Mouse (Mus musculus): ENCODE measurements around the gene Ehmt1. TPM values are rescaled to one million over a fixed set of nuclear protein-coding genes. Genes with fewer than 3 reads are reported as not detected.

Ehmt1 gene
- polyA plus RNA-seq, 1 experiment from 2014 or later, result 53.4 TPM

DNA sequence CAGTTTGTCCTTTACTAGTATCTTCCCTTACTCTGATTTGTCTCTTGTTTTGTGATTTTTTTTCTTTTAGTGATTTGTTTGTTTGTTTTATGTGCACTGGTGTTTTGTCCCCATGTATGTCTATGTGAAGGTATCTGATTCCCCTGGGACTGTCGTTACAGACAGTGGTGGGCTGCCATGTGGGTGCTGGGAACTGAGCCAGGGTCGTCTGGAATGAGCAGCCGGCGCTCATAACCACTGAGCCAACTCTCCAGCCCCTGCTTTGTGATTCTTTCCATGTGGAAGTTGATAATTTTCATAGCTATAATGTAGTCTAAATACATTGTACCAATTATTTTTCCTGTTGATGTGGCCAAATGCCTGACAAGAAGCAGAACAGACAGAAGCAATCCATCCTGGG lies 148.6 kb downstream of the Ehmt1 start:
- H3K36me3 ChIP-seq (ENCODE audit: control insufficient read depth, insufficient read depth, low read length), result no peaks in the 10 kb centered on the region
- H3K9ac ChIP-seq (ENCODE audit: low read length), result no peak overlapping the region
- 71% methylated on average over 4 of the region's 4 CpGs for WGBS
- no peak overlapping the region for H3K4me3 ChIP-seq (ENCODE audit: control insufficient read depth in 1 of 2, insufficient read depth in 1 of 2, low read depth in 1 of 2, low read length in 2 of 2)
- H3K4me2 ChIP-seq (ENCODE audit: low read length), result no peak overlapping the region
- H3K27me3 ChIP-seq (ENCODE audit: control insufficient read depth, insufficient read depth, low read length), result no peaks in the 10 kb centered on the region
- H3K27ac ChIP-seq (replicated peaks in 1 of 2; ENCODE audit: control insufficient read depth in 1 of 2, insufficient read depth in 1 of 2, low read depth in 2 of 2, low read length in 2 of 2), result no peak overlapping the region
- H3K4me1 ChIP-seq (ENCODE audit: control insufficient read depth in 2 of 2, insufficient read depth in 2 of 2, low read length in 2 of 2), result no peaks in the 10 kb centered on the region
- no peaks in the 10 kb centered on the region for H3K9me3 ChIP-seq (ENCODE audit: control insufficient read depth, low read length)
- no peak for ATAC-seq (ENCODE audit: insufficient number of reproducible peaks, insufficient read depth, low FRiP score, low read depth)

DNA sequence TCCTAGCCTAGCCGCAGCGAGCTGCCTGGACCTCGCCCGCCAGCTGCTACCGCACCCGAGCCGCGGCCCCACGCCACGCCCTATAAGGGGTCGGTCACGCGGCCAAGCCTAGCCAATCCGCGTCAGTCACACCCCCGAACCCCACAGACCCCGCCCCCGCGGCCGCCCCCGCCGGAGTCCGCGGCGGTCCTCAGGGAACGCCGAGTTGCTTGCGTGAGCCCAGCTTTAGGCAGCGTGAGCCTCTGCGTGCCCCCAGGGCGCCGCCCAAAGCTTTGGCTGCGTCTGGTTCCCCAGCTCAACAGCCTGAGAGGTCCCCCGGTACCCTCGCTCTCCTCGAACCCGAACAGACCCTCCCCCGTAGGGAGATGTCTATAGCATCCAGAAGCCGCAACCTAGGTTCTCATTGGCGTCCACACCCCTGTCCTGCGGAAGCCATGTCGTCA lies 156.3 kb downstream of the Ehmt1 start, which contains the start of gene Cacna1b:
Cacna1b (minus strand) TSS at position 38 of the 443 bp plus-strand sequence.
- Histone ChIP-seq H3K4me2 (ENCODE audit: low read length) (peak within 1 kb of the TSS; percentile 94), H3K4me1 (ENCODE audit: control insufficient read depth in 2 of 2, insufficient read depth in 2 of 2, low read length in 2 of 2) (peaks cover 6 to 10% of the 10 kb centered on the region in 2 experiments; a peak in 3 of 4 replicates), H3K27ac (replicated peaks in 1 of 2; ENCODE audit: control insufficient read depth in 1 of 2, insufficient read depth in 1 of 2, low read depth in 2 of 2, low read length in 2 of 2) (no peak within 1 kb of the TSS), H3K9ac (ENCODE audit: low read length) (no peak within 1 kb of the TSS), H3K27me3 (ENCODE audit: control insufficient read depth, insufficient read depth, low read length) (peaks cover 41% of the 10 kb centered on the region), H3K36me3 (ENCODE audit: control insufficient read depth, insufficient read depth, low read length) (no peaks in the 10 kb centered on the region), H3K9me3 (ENCODE audit: control insufficient read depth, low read length) (no peaks in the 10 kb centered on the region), H3K4me3 (ENCODE audit: control insufficient read depth in 1 of 2, insufficient read depth in 1 of 2, low read depth in 1 of 2, low read length in 2 of 2) (peak within 1 kb of the TSS; percentile 39 to 52)
- peak; percentile 77 for ATAC-seq (ENCODE audit: insufficient number of reproducible peaks, insufficient read depth, low FRiP score, low read depth)
- WGBS, result under 1% methylated on average over 40 of the region's 42 CpGs

DNA sequence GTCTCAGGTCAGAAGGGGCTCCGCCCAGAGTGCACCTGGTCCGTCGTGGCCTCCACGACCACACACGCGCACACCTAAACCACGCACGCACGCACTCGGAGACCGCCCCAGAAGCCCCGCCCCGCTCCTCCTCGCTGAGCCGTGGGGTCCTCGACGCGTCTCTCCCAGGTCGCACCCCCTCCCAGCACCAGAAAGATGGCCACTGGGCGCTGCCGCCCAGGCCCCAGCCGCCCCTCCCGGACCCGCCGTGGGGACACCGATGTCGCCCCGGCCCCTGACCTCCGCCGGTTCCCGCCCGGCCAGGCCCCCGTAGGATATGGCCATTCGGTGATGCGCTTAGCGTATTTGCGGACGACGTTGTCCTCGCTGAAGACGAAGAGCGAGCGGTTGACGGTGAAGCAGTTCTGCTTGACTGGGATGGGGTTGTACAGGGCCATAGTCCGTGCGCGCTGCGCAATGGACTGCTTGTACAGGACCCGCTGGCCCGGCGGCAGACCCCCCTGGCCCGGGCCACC lies 156.9 kb downstream of the Ehmt1 start:
- Histone ChIP-seq H3K9ac (ENCODE audit: low read length) (no peak overlapping the region), H3K27ac (replicated peaks in 1 of 2; ENCODE audit: control insufficient read depth in 1 of 2, insufficient read depth in 1 of 2, low read depth in 2 of 2, low read length in 2 of 2) (no peak overlapping the region), H3K4me2 (ENCODE audit: low read length) (peak overlapping the region; percentile 94), H3K36me3 (ENCODE audit: control insufficient read depth, insufficient read depth, low read length) (no peaks in the 10 kb centered on the region), H3K27me3 (ENCODE audit: control insufficient read depth, insufficient read depth, low read length) (peaks cover 41% of the 10 kb centered on the region), H3K4me1 (ENCODE audit: control insufficient read depth in 2 of 2, insufficient read depth in 2 of 2, low read length in 2 of 2) (peaks cover 6 to 10% of the 10 kb centered on the region in 2 experiments; a peak in 3 of 4 replicates), H3K9me3 (ENCODE audit: control insufficient read depth, low read length) (no peaks in the 10 kb centered on the region), H3K4me3 (ENCODE audit: control insufficient read depth in 1 of 2, insufficient read depth in 1 of 2, low read depth in 1 of 2, low read length in 2 of 2) (peak overlapping the region; percentile 39 to 52)
- ATAC-seq (ENCODE audit: insufficient number of reproducible peaks, insufficient read depth, low FRiP score, low read depth), result 0 out of 2 replicates have a peak, but pooled peaks have one; percentile 6
- under 1% methylated on average over 49 of the region's 52 CpGs for WGBS

DNA sequence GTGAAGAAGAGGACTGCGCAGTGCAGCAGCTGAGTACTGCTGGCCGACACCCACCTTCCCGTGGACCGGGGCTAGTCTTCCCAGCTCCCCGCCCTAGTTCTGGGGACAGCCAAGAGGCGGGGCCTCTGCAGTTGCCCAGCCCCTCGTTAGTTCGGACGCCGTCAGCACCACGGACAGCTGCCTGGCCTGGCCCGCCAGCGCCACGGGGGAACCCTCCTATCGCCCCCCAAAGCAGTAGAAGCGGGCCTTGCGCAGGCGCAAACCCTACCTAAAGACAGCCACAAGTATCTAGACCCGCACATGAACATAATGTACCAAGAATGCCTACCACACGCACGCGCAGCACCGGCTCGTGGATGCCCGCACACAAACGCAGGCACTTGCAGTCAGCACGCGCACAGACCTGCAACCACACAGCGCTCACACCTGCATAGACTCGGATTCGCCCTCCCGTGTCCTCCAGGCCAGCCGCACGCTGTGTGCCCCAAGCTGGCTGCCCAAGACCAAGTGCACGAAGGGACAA lies 157.4 kb downstream of the Ehmt1 start:
- Histone ChIP-seq H3K4me2 (ENCODE audit: low read length) (peak overlapping the region; percentile 94), H3K27me3 (ENCODE audit: control insufficient read depth, insufficient read depth, low read length) (peaks cover 41% of the 10 kb centered on the region), H3K9me3 (ENCODE audit: control insufficient read depth, low read length) (no peaks in the 10 kb centered on the region), H3K4me3 (ENCODE audit: control insufficient read depth in 1 of 2, insufficient read depth in 1 of 2, low read depth in 1 of 2, low read length in 2 of 2) (peak overlapping the region; percentile 39 to 52), H3K27ac (replicated peaks in 1 of 2; ENCODE audit: control insufficient read depth in 1 of 2, insufficient read depth in 1 of 2, low read depth in 2 of 2, low read length in 2 of 2) (no peak overlapping the region), H3K4me1 (ENCODE audit: control insufficient read depth in 2 of 2, insufficient read depth in 2 of 2, low read length in 2 of 2) (peaks cover 6 to 10% of the 10 kb centered on the region in 2 experiments; a peak in 3 of 4 replicates), H3K9ac (ENCODE audit: low read length) (no peak overlapping the region), H3K36me3 (ENCODE audit: control insufficient read depth, insufficient read depth, low read length) (no peaks in the 10 kb centered on the region)
- WGBS, result under 1% methylated on average over 35 of the region's 35 CpGs
- ATAC-seq (ENCODE audit: insufficient number of reproducible peaks, insufficient read depth, low FRiP score, low read depth), result peak; percentile 58; the same call in 1 of the 2 replicates

DNA sequence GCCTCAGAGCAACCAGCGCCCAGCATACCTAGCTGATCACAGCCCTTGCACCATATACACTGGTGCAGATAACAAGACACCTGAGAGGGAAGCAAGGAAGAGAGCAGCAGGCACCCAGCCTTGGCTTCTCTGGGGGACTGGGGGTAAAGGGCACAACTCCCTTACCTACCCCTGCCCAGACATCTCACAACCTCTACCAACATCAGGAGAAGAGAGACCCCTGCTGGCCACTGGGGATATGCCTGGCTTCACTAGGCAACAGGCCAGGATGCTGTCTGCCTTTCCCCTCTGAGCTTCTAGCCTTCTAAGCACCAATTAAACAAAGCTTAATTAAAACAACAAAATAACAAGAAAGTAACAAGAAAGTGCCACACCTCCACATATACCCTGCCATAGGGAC lies 164.1 kb downstream of the Ehmt1 start:
- Histone ChIP-seq H3K9me3 (ENCODE audit: control insufficient read depth, low read length) (no peaks in the 10 kb centered on the region), H3K27ac (replicated peaks in 1 of 2; ENCODE audit: control insufficient read depth in 1 of 2, insufficient read depth in 1 of 2, low read depth in 2 of 2, low read length in 2 of 2) (no peak overlapping the region), H3K9ac (ENCODE audit: low read length) (no peak overlapping the region), H3K4me1 (ENCODE audit: control insufficient read depth in 2 of 2, insufficient read depth in 2 of 2, low read length in 2 of 2) (no peaks in the 10 kb centered on the region), H3K36me3 (ENCODE audit: control insufficient read depth, insufficient read depth, low read length) (no peaks in the 10 kb centered on the region), H3K4me3 (ENCODE audit: control insufficient read depth in 1 of 2, insufficient read depth in 1 of 2, low read depth in 1 of 2, low read length in 2 of 2) (no peak overlapping the region), H3K27me3 (ENCODE audit: control insufficient read depth, insufficient read depth, low read length) (0 out of 2 replicates have a peak, but pooled peaks cover 5% of the 10 kb centered on the region), H3K4me2 (ENCODE audit: low read length) (no peak overlapping the region)
- no peak for ATAC-seq (ENCODE audit: insufficient number of reproducible peaks, insufficient read depth, low FRiP score, low read depth)
- 94% methylated on average over 1 of the region's 1 CpGs for WGBS

DNA sequence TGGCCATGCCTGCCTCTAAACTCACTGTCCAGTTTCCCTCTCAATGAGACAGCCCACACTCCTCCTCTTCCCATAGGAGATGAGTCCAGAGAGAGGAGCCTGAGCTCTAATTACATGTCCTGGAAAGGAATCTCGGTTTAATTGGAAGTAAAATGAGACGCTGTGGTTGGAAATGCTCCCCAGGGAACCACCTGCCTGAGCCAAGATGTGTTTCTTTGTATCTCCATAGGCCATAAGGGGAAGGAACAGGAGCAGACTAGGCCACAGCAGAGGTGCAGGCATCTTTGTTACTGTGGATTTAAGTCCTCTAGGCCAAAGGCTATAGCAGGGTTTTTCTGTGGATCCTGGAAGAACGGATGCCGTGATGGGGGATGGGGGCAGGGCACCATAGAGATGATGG lies 166.8 kb downstream of the Ehmt1 start:
- Histone ChIP-seq H3K27ac (replicated peaks in 1 of 2; ENCODE audit: control insufficient read depth in 1 of 2, insufficient read depth in 1 of 2, low read depth in 2 of 2, low read length in 2 of 2) (no peak overlapping the region), H3K9me3 (ENCODE audit: control insufficient read depth, low read length) (no peaks in the 10 kb centered on the region), H3K4me2 (ENCODE audit: low read length) (no peak overlapping the region), H3K36me3 (ENCODE audit: control insufficient read depth, insufficient read depth, low read length) (no peaks in the 10 kb centered on the region), H3K9ac (ENCODE audit: low read length) (no peak overlapping the region), H3K27me3 (ENCODE audit: control insufficient read depth, insufficient read depth, low read length) (no peaks in the 10 kb centered on the region), H3K4me1 (ENCODE audit: control insufficient read depth in 2 of 2, insufficient read depth in 2 of 2, low read length in 2 of 2) (no peaks in the 10 kb centered on the region), H3K4me3 (ENCODE audit: control insufficient read depth in 1 of 2, insufficient read depth in 1 of 2, low read depth in 1 of 2, low read length in 2 of 2) (no peak overlapping the region)
- ATAC-seq (ENCODE audit: insufficient number of reproducible peaks, insufficient read depth, low FRiP score, low read depth), result no peak
- 61% methylated on average over 4 of the region's 4 CpGs for WGBS

DNA sequence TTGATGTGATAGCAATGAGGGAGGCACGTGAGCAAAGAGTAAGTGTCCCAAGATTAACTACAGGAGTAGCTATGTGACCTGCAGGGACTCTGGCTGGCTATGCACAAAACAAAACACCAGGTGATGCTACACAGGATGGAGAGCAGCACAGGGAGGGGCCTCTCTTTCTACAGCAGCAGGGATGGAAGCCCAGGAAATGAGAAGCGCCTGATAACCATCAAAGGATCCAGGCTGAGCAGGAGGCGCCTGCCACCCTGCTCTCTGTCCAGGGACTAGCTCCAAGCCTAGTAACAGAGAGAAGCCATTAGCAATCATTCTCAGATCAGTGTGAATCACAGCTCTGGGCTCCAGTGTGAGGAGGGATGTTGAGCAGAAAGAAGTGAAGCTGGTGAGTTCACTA lies 169.4 kb downstream of the Ehmt1 start:
- no peak for ATAC-seq (ENCODE audit: insufficient number of reproducible peaks, insufficient read depth, low FRiP score, low read depth)
- Histone ChIP-seq H3K9ac (ENCODE audit: low read length) (no peak overlapping the region), H3K9me3 (ENCODE audit: control insufficient read depth, low read length) (no peaks in the 10 kb centered on the region), H3K36me3 (ENCODE audit: control insufficient read depth, insufficient read depth, low read length) (no peaks in the 10 kb centered on the region), H3K27me3 (ENCODE audit: control insufficient read depth, insufficient read depth, low read length) (no peaks in the 10 kb centered on the region), H3K4me1 (ENCODE audit: control insufficient read depth in 2 of 2, insufficient read depth in 2 of 2, low read length in 2 of 2) (no peaks in the 10 kb centered on the region), H3K4me3 (ENCODE audit: control insufficient read depth in 1 of 2, insufficient read depth in 1 of 2, low read depth in 1 of 2, low read length in 2 of 2) (no peak overlapping the region), H3K4me2 (ENCODE audit: low read length) (no peak overlapping the region), H3K27ac (replicated peaks in 1 of 2; ENCODE audit: control insufficient read depth in 1 of 2, insufficient read depth in 1 of 2, low read depth in 2 of 2, low read length in 2 of 2) (no peak overlapping the region)
- 42% methylated on average over 3 of the region's 3 CpGs for WGBS

DNA sequence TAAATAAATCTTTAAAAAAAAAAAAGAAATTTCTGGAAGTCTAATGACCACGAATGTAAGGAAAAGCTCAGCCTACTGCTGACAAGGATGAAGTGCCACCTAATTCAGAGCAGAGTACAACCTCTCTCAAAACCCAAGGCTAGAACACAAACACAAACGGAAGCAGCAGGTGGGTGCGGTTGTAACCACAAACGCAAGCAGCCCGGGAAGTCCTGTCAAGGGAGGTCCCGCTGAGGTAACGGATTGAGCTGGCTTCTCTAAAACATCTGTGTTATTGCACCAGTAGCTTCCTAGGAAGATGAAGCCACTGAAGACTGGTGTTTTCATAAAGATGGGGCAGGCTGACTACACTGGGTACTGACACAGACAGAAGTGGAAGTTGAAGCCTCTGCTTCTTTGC lies 171.5 kb downstream of the Ehmt1 start:
- H3K4me1 ChIP-seq (ENCODE audit: control insufficient read depth in 2 of 2, insufficient read depth in 2 of 2, low read length in 2 of 2), result no peaks in the 10 kb centered on the region
- no peak for ATAC-seq (ENCODE audit: insufficient number of reproducible peaks, insufficient read depth, low FRiP score, low read depth)
- H3K9me3 ChIP-seq (ENCODE audit: control insufficient read depth, low read length), result no peaks in the 10 kb centered on the region
- H3K27me3 ChIP-seq (ENCODE audit: control insufficient read depth, insufficient read depth, low read length), result no peaks in the 10 kb centered on the region
- no peak overlapping the region for H3K4me2 ChIP-seq (ENCODE audit: low read length)
- no peak overlapping the region for H3K27ac ChIP-seq (replicated peaks in 1 of 2; ENCODE audit: control insufficient read depth in 1 of 2, insufficient read depth in 1 of 2, low read depth in 2 of 2, low read length in 2 of 2)
- no peaks in the 10 kb centered on the region for H3K36me3 ChIP-seq (ENCODE audit: control insufficient read depth, insufficient read depth, low read length)
- no peak overlapping the region for H3K9ac ChIP-seq (ENCODE audit: low read length)
- WGBS, result 67% methylated on average over 7 of the region's 7 CpGs
- no peak overlapping the region for H3K4me3 ChIP-seq (ENCODE audit: control insufficient read depth in 1 of 2, insufficient read depth in 1 of 2, low read depth in 1 of 2, low read length in 2 of 2)

Data from heart, embryonic 14.5 days (tissue).